Mouse (Mus musculus): ENCODE data around the gene Bcl7c. TPM values are rescaled to one million over a fixed set of nuclear protein-coding genes. Genes with fewer than 3 reads are reported as not detected.

Gene Bcl7c
- 52.6 and 165 TPM in 2 replicates for polyA plus RNA-seq (2012; ENCODE audit: insufficient read depth, low replicate concordance)

- H3K27me3 ChIP-seq (replicated peaks) = peaks cover 18% of the 10 kb centered on the region
- peak within 1 kb of the TSS; percentile 95 for H3K4me3 ChIP-seq (replicated peaks)
- peaks cover 38% of the 10 kb centered on the region for H3K4me1 ChIP-seq
- peaks cover 29% of the 10 kb centered on the region for H3K36me3 ChIP-seq (replicated peaks; ENCODE audit: low read length)
- TF ChIP-seq FLI1 (IDR thresholded peaks at IDR 0.05; ENCODE audit: low read length) (no peak), GATA1 (IDR thresholded peaks at IDR 0.05; ENCODE audit: borderline replicate concordance, low read length) (no peak)
- H3K9me3 ChIP-seq = no peaks in the 10 kb centered on the region
These were observed at the start of gene Bcl7c for GRCm38 (mm10) chr7:127708207-127709078. Bcl7c (minus strand) TSS chr7:127708933.

- no peaks in the 10 kb centered on the region for H3K9me3 ChIP-seq
- peaks cover 100% of the 10 kb centered on the region for H3K36me3 ChIP-seq (replicated peaks; ENCODE audit: low read length)
These were observed 45.0 kb upstream of the Bcl7c start for GRCm38 (mm10) chr7:127753741-127754140.

GRCm38 (mm10) chr7:127753158-127753557 is 44.4 kb upstream of the Bcl7c start:
- Histone ChIP-seq H3K27me3 (replicated peaks) (no peaks in the 10 kb centered on the region), H3K4me3 (replicated peaks) (no peak overlapping the region), H3K4me1 (peaks cover 28% of the 10 kb centered on the region), H3K36me3 (replicated peaks; ENCODE audit: low read length) (peaks cover 100% of the 10 kb centered on the region), H3K9me3 (no peaks in the 10 kb centered on the region)
- no peak for TF ChIP-seq FLI1 (IDR thresholded peaks at IDR 0.05; ENCODE audit: low read length)
- no peak for TF ChIP-seq GATA1 (IDR thresholded peaks at IDR 0.05; ENCODE audit: borderline replicate concordance, low read length)

More at GRCm38 (mm10) chr7:127753741-127754140, 45.0 kb upstream of the Bcl7c start:
- Histone ChIP-seq H3K4me1 (peaks cover 27% of the 10 kb centered on the region), H3K4me3 (replicated peaks) (no peak overlapping the region), H3K27me3 (replicated peaks) (no peaks in the 10 kb centered on the region)
- TF ChIP-seq GATA1 (IDR thresholded peaks at IDR 0.05; ENCODE audit: borderline replicate concordance, low read length) = no peak

- Histone ChIP-seq H3K27me3 (replicated peaks) (no peaks in the 10 kb centered on the region), H3K4me3 (replicated peaks) (no peak overlapping the region), H3K4me1 (peaks cover 39% of the 10 kb centered on the region), H3K9me3 (no peaks in the 10 kb centered on the region), H3K36me3 (replicated peaks; ENCODE audit: low read length) (peaks cover 99% of the 10 kb centered on the region)
- TF ChIP-seq GATA1 (IDR thresholded peaks at IDR 0.05; ENCODE audit: borderline replicate concordance, low read length) (no peak), FLI1 (IDR thresholded peaks at IDR 0.05; ENCODE audit: low read length) (no peak)
These were observed 43.3 kb upstream of the Bcl7c start for GRCm38 (mm10) chr7:127752069-127752468.

GRCm38 (mm10) chr7:127751619-127752018 is 42.9 kb upstream of the Bcl7c start:
- Histone ChIP-seq H3K9me3 (no peaks in the 10 kb centered on the region), H3K27me3 (replicated peaks) (no peaks in the 10 kb centered on the region), H3K36me3 (replicated peaks; ENCODE audit: low read length) (peaks cover 94% of the 10 kb centered on the region), H3K4me3 (replicated peaks) (no peak overlapping the region), H3K4me1 (peaks cover 42% of the 10 kb centered on the region)
- TF ChIP-seq GATA1 (IDR thresholded peaks at IDR 0.05; ENCODE audit: borderline replicate concordance, low read length) (no peak), FLI1 (IDR thresholded peaks at IDR 0.05; ENCODE audit: low read length) (no peak)

- peaks cover 35% of the 10 kb centered on the region for H3K4me1 ChIP-seq
- peaks cover 83% of the 10 kb centered on the region for H3K36me3 ChIP-seq (replicated peaks; ENCODE audit: low read length)
- H3K4me3 ChIP-seq (replicated peaks) = no peak overlapping the region
- H3K9me3 ChIP-seq = no peaks in the 10 kb centered on the region
- no peaks in the 10 kb centered on the region for H3K27me3 ChIP-seq (replicated peaks)
- TF ChIP-seq GATA1 (IDR thresholded peaks at IDR 0.05; ENCODE audit: borderline replicate concordance, low read length) (no peak), FLI1 (IDR thresholded peaks at IDR 0.05; ENCODE audit: low read length) (no peak)
These were observed 41.7 kb upstream of the Bcl7c start for GRCm38 (mm10) chr7:127750131-127751127.

- TF ChIP-seq GATA1 (IDR thresholded peaks at IDR 0.05; ENCODE audit: borderline replicate concordance, low read length) (no peak), FLI1 (IDR thresholded peaks at IDR 0.05; ENCODE audit: low read length) (no peak)
- H3K4me1 ChIP-seq = peaks cover 36% of the 10 kb centered on the region
- no peaks in the 10 kb centered on the region for H3K9me3 ChIP-seq
- no peaks in the 10 kb centered on the region for H3K27me3 ChIP-seq (replicated peaks)
- peaks cover 60% of the 10 kb centered on the region for H3K36me3 ChIP-seq (replicated peaks; ENCODE audit: low read length)
- no peak overlapping the region for H3K4me3 ChIP-seq (replicated peaks)
These were observed 39.5 kb upstream of the Bcl7c start for GRCm38 (mm10) chr7:127748235-127748560.

GRCm38 (mm10) chr7:127747559-127748234 is 39.0 kb upstream of the Bcl7c start:
- peaks cover 55% of the 10 kb centered on the region for H3K36me3 ChIP-seq (replicated peaks; ENCODE audit: low read length)

More at GRCm38 (mm10) chr7:127747559-127748234, 39.0 kb upstream of the Bcl7c start:
- Histone ChIP-seq H3K4me1 (peaks cover 31% of the 10 kb centered on the region), H3K4me3 (replicated peaks) (no peak overlapping the region), H3K9me3 (no peaks in the 10 kb centered on the region), H3K27me3 (replicated peaks) (no peaks in the 10 kb centered on the region)
- TF ChIP-seq FLI1 (IDR thresholded peaks at IDR 0.05; ENCODE audit: low read length) = no peak
- no peak for TF ChIP-seq GATA1 (IDR thresholded peaks at IDR 0.05; ENCODE audit: borderline replicate concordance, low read length)
